ENCODE assay signal across 10 mouse cellular contexts in genomic region chr5:16973206-16973896, GRCm38 (mm10).
DNase-seq lines count a peak whose midpoint lies in the region; ATAC-seq and TF ChIP-seq lines count a peak whose summit lies in the region.
"Had no signal": no experiment of that assay in that cellular context is flagged by ENCODE, and none has a peak within 500 bp of the region (broad histone marks: within the 10 kb centered on the region; RNA-seq: fewer than 3 reads in every experiment).

No protein-coding gene starts in this region.

- no peak overlapping the region for H3K9ac ChIP-seq in heart, embryonic 12.5 days
- H3K9ac ChIP-seq in CH12.LX (ENCODE audit: insufficient read depth, low read depth), result no peak overlapping the region

- no peaks in the 10 kb centered on the region for H3K36me3 ChIP-seq in heart, embryonic 12.5 days
- H3K36me3 ChIP-seq in CH12.LX (replicated peaks in 1 of 2; ENCODE audit: control insufficient read depth in 1 of 2, insufficient read depth in 1 of 2, low read length in 1 of 2), result no peaks in the 10 kb centered on the region

- no peak for ATAC-seq in heart, embryonic 12.5 days (ENCODE audit: insufficient number of reproducible peaks, low FRiP score)
- peak; percentile 88 for ATAC-seq in granulocyte monocyte progenitor cell, adult 5-6 weeks (replicated peaks; ENCODE audit: poor library complexity, severe bottlenecking)

- TF ChIP-seq EP300 in CH12.LX (IDR thresholded peaks at IDR 0.05; ENCODE audit: low read length), result no peak

- no peak overlapping the region for H3K4me3 ChIP-seq in heart, embryonic 12.5 days
- no peak overlapping the region for H3K4me3 ChIP-seq in CH12.LX (replicated peaks in 1 of 3; ENCODE audit: low read depth in 2 of 3, low read length in 2 of 3, poor library complexity in 1 of 3)
- H3K4me3 ChIP-seq in left cerebral cortex, adult 2 months, result no peak overlapping the region

- TF ChIP-seq POLR2A in CH12.LX (IDR thresholded peaks at IDR 0.05; ENCODE audit: low read depth, low read length), result no peak

- no peak for TF ChIP-seq CTCF in CH12.LX (conservative IDR thresholded peaks at IDR 0.05 in 1 of 2, IDR thresholded peaks at IDR 0.05 in 1 of 2; ENCODE audit: low read depth in 2 of 2, low read length in 2 of 2)
- TF ChIP-seq CTCF in left cerebral cortex, adult 2 months (IDR thresholded peaks at IDR 0.05), result no peak

- no peak overlapping the region for H3K4me2 ChIP-seq in heart, embryonic 12.5 days
- 0 out of 2 replicates have a peak overlapping the region, but pooled peaks have one; percentile 15 for H3K4me2 ChIP-seq in CH12.LX (ENCODE audit: insufficient read depth, low read depth, poor library complexity, severe bottlenecking)

- H3K4me1 ChIP-seq in heart, embryonic 12.5 days (replicated peaks), result peaks cover 4% of the 10 kb centered on the region
- H3K4me1 ChIP-seq in CH12.LX (ENCODE audit: control insufficient read depth in 1 of 2, insufficient read depth in 2 of 2), result peaks cover 0 to 16% of the 10 kb centered on the region in 2 experiments; a peak in 2 of 4 replicates

- dilution Hi-C loops in CH12.LX (cut with MboI; ENCODE audit: extremely low pct_ligation_motif_present, extremely low pct_unique_long_range_greater_than_20kb, low sequenced_read_pairs), result no loop called here

- no peaks in the 10 kb centered on the region for H3K27me3 ChIP-seq in heart, embryonic 12.5 days (replicated peaks)
- no peaks in the 10 kb centered on the region for H3K27me3 ChIP-seq in CH12.LX (replicated peaks)

- no peak for TF ChIP-seq RAD21 in CH12.LX (IDR thresholded peaks at IDR 0.05; ENCODE audit: low read depth, low read length)

- in situ Hi-C loops in CH12.LX (cut with MboI; ENCODE audit: low pct_ligation_motif_present, low pct_unique_long_range_greater_than_20kb, low sequenced_read_pairs), result no loop called here

- 74% methylated on average over 1 of the region's 1 CpGs for WGBS in heart, embryonic 12.5 days
- 10% methylated on average over 1 of the region's 1 CpGs for WGBS in large intestine, adult 2 months

- intact Hi-C loops in left cerebral cortex, adult 2 months (cut with DNase I), result no loop called here

- DNase-seq in heart, adult 8-10 months (ENCODE audit: low spot score), result peak; percentile 11
- DNase-seq in CH12.LX (ENCODE audit: extremely low read depth), result peak; percentile 17
- DNase-seq in large intestine, adult 2 months (ENCODE audit: low read depth, low spot score), result peak; percentile 22
- DNase-seq in left cerebral cortex, adult 2 months (ENCODE audit: extremely low spot score in 1 of 2, low spot score in 2 of 2), result no peak
- no peak for DNase-seq in embryo, embryonic 10 days (ENCODE audit: low spot score)
- no peak for DNase-seq in embryo, embryonic 9.5 days (ENCODE audit: extremely low spot score)
- DNase-seq: retina, postnatal 1 day; thymus, adult 2 months had no signal

- no peak overlapping the region for H3K27ac ChIP-seq in heart, embryonic 12.5 days (ENCODE audit: poor library complexity, severe bottlenecking)
- no peak overlapping the region for H3K27ac ChIP-seq in CH12.LX (ENCODE audit: insufficient read depth, low read depth)
- no peak overlapping the region for H3K27ac ChIP-seq in left cerebral cortex, adult 2 months

- H3K9me3 ChIP-seq in heart, embryonic 12.5 days (replicated peaks), result no peaks in the 10 kb centered on the region
- no peaks in the 10 kb centered on the region for H3K9me3 ChIP-seq in CH12.LX (replicated peaks; ENCODE audit: low read length)

- H3K79me2 ChIP-seq in CH12.LX (replicated peaks; ENCODE audit: control insufficient read depth, extremely low read depth, insufficient read depth, poor library complexity, severe bottlenecking), result no peaks in the 10 kb centered on the region

TF ChIP-seq in CH12.LX, 34 proteins besides CTCF, POLR2A, EP300 and RAD21:
- TF ChIP-seq POLR2AphosphoS2 (IDR thresholded peaks at IDR 0.05; ENCODE audit: low read depth, low read length) (no peak), IRF4 (IDR thresholded peaks at IDR 0.05; ENCODE audit: low read depth, low read length) (no peak), ETS1 (conservative IDR thresholded peaks at IDR 0.05; ENCODE audit: low read depth, low read length) (no peak), UBTF (IDR thresholded peaks at IDR 0.05; ENCODE audit: low read depth, low read length) (no peak), USF2 (conservative IDR thresholded peaks at IDR 0.05; ENCODE audit: low read depth, low read length) (no peak), MEF2A (IDR thresholded peaks at IDR 0.05; ENCODE audit: borderline replicate concordance, low read depth, low read length) (no peak), CHD2 (IDR thresholded peaks at IDR 0.05; ENCODE audit: low read length) (no peak), TCF12 (IDR thresholded peaks at IDR 0.05; ENCODE audit: low read depth, low read length) (no peak), JUN (IDR thresholded peaks at IDR 0.05; ENCODE audit: insufficient read depth, low read depth, low read length) (no peak), KAT2A (IDR thresholded peaks at IDR 0.05; ENCODE audit: insufficient replicate concordance, low read length) (no peak), CHD1 (IDR thresholded peaks at IDR 0.05; ENCODE audit: low read depth, low read length) (no peak), RCOR1 (conservative IDR thresholded peaks at IDR 0.05; ENCODE audit: low read depth, low read length) (no peak)
TF ChIP-seq in CH12.LX: peak in this region for 0.

Comparison
In these comparisons a context has a peak if more than half of its experiments do, and no peak if none do; other contexts are left out.
1. DNase-seq: peak in heart, adult 8-10 months (single experiment), CH12.LX (single experiment) and large intestine, adult 2 months (single experiment); none in left cerebral cortex, adult 2 months (0 of 2), embryo, embryonic 10 days (single experiment) and embryo, embryonic 9.5 days (single experiment).